Mouse (Mus musculus) liver, postnatal 0 days (tissue): ENCODE measurements around the gene Wnt5b.

Experiments
- CTCF ChIP-seq: sonication (generic); IDR thresholded peaks from 2 replicates; pipeline ENCODE4 v1.5.1; 2016; ENCODE audit warnings: antibody characterized with exemption, low read depth
- EP300 ChIP-seq: IDR thresholded peaks from 2 replicates; pipeline ENCODE4 v1.6.1; 2016; ENCODE audit warnings: antibody characterized with exemption, low read depth, mild to moderate bottlenecking

DNA sequence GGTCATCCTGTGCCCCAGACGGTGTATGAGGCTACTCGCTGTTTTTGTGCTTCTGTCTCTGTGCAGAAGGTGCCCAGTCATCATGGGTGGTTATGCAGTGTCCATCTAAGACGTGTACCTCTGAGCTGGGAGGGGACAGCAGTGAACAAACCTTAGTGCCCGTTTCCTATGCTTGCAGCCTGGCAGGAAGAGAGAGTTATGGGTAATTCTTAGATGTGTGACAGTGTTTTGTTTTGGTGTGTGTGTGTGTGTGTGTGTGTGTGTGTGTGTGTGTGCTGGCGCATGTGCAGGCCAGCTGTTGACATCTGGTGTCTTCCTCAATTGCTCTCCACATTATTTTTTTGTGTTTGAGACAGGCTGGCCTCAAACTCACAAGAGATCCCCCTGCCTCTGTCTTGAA, 44.1 kb downstream of the Wnt5b start:
- no peak for TF ChIP-seq EP300
- TF ChIP-seq CTCF = no peak
